Mouse (Mus musculus): ENCODE measurements around the gene Btbd9. TPM values are rescaled to one million over a fixed set of nuclear protein-coding genes. Genes with fewer than 3 reads are reported as not detected.

Gene Btbd9
- total RNA-seq, 1 experiment = 28.2 TPM

- in situ Hi-C loops (cut with MboI; ENCODE audit: low sequenced_read_pairs in 2 of 2, unreplicated experiment in 2 of 2) = no loop called here
- H3K36me3 ChIP-seq (ENCODE audit: control insufficient read depth, insufficient read depth, low read length, poor library complexity, severe bottlenecking) = no peaks in the 10 kb centered on the region
- DNase-seq (ENCODE audit: low read depth, low spot score) = no peak
- no peak overlapping the region for H3K4me3 ChIP-seq (ENCODE audit: insufficient read depth in 1 of 2, low read depth in 1 of 2, low read length in 2 of 2, poor library complexity in 1 of 2, severe bottlenecking in 1 of 2)
- TF ChIP-seq ZNF384 (IDR thresholded peaks at IDR 0.05; ENCODE audit: low read depth, low read length) = no peak
- TF ChIP-seq MAFK (IDR thresholded peaks at IDR 0.05; ENCODE audit: insufficient read depth, low read depth, low read length) = no peak
- no peak for TF ChIP-seq CHD2 (IDR thresholded peaks at IDR 0.05; ENCODE audit: low read depth, low read length)
- no peak for TF ChIP-seq ZC3H11A (IDR thresholded peaks at IDR 0.05; ENCODE audit: borderline replicate concordance, low read depth, low read length)
- no peak for TF ChIP-seq HCFC1 (IDR thresholded peaks at IDR 0.05; ENCODE audit: borderline replicate concordance, insufficient read depth, low read length)
- peaks cover 0 to 7% of the 10 kb centered on the region in 2 experiments; a peak in 1 of 4 replicates for H3K4me1 ChIP-seq (ENCODE audit: control insufficient read depth in 2 of 2, insufficient read depth in 2 of 2, low read length in 2 of 2, poor library complexity in 1 of 2)
- H3K9ac ChIP-seq (ENCODE audit: insufficient read depth, low read depth, low read length, poor library complexity, severe bottlenecking) = no peak overlapping the region
- H3K27ac ChIP-seq (ENCODE audit: insufficient read depth, low read depth, low read length, poor library complexity, severe bottlenecking) = no peak overlapping the region
- H3K9me3 ChIP-seq (ENCODE audit: control insufficient read depth, insufficient read depth, low read depth, low read length) = no peaks in the 10 kb centered on the region
These were observed 240.0 kb downstream of the Btbd9 start for GRCm38 (mm10) chr17:30336280-30336679.

GRCm38 (mm10) chr17:30335746-30336145 lies 240.5 kb downstream of the Btbd9 start:
- Histone ChIP-seq H3K9ac (ENCODE audit: insufficient read depth, low read depth, low read length, poor library complexity, severe bottlenecking) (no peak overlapping the region), H3K9me3 (ENCODE audit: control insufficient read depth, insufficient read depth, low read depth, low read length) (no peaks in the 10 kb centered on the region), H3K27ac (ENCODE audit: insufficient read depth, low read depth, low read length, poor library complexity, severe bottlenecking) (no peak overlapping the region), H3K36me3 (ENCODE audit: control insufficient read depth, insufficient read depth, low read length, poor library complexity, severe bottlenecking) (no peaks in the 10 kb centered on the region), H3K4me3 (ENCODE audit: insufficient read depth in 1 of 2, low read depth in 1 of 2, low read length in 2 of 2, poor library complexity in 1 of 2, severe bottlenecking in 1 of 2) (no peak overlapping the region), H3K4me1 (ENCODE audit: control insufficient read depth in 2 of 2, insufficient read depth in 2 of 2, low read length in 2 of 2, poor library complexity in 1 of 2) (peaks cover 0 to 7% of the 10 kb centered on the region in 2 experiments; a peak in 1 of 4 replicates)
- in situ Hi-C loops (cut with MboI; ENCODE audit: low sequenced_read_pairs in 2 of 2, unreplicated experiment in 2 of 2) = no loop called here
- no peak for TF ChIP-seq CHD2 (IDR thresholded peaks at IDR 0.05; ENCODE audit: low read depth, low read length)
- TF ChIP-seq HCFC1 (IDR thresholded peaks at IDR 0.05; ENCODE audit: borderline replicate concordance, insufficient read depth, low read length) = no peak
- TF ChIP-seq ZC3H11A (IDR thresholded peaks at IDR 0.05; ENCODE audit: borderline replicate concordance, low read depth, low read length) = no peak
- TF ChIP-seq MAFK (IDR thresholded peaks at IDR 0.05; ENCODE audit: insufficient read depth, low read depth, low read length) = no peak
- no peak for TF ChIP-seq ZNF384 (IDR thresholded peaks at IDR 0.05; ENCODE audit: low read depth, low read length)
- peak; percentile 40 for DNase-seq (ENCODE audit: low read depth, low spot score)

GRCm38 (mm10) chr17:30334257-30334656 lies 242.0 kb downstream of the Btbd9 start:
- in situ Hi-C loops (cut with MboI; ENCODE audit: low sequenced_read_pairs in 2 of 2, unreplicated experiment in 2 of 2) = no loop called here
- Histone ChIP-seq H3K4me1 (ENCODE audit: control insufficient read depth in 2 of 2, insufficient read depth in 2 of 2, low read length in 2 of 2, poor library complexity in 1 of 2) (peaks cover 0 to 7% of the 10 kb centered on the region in 2 experiments; a peak in 1 of 4 replicates), H3K4me3 (ENCODE audit: insufficient read depth in 1 of 2, low read depth in 1 of 2, low read length in 2 of 2, poor library complexity in 1 of 2, severe bottlenecking in 1 of 2) (no peak overlapping the region), H3K36me3 (ENCODE audit: control insufficient read depth, insufficient read depth, low read length, poor library complexity, severe bottlenecking) (no peaks in the 10 kb centered on the region), H3K9ac (ENCODE audit: insufficient read depth, low read depth, low read length, poor library complexity, severe bottlenecking) (no peak overlapping the region), H3K9me3 (ENCODE audit: control insufficient read depth, insufficient read depth, low read depth, low read length) (no peaks in the 10 kb centered on the region), H3K27ac (ENCODE audit: insufficient read depth, low read depth, low read length, poor library complexity, severe bottlenecking) (no peak overlapping the region)
- TF ChIP-seq ZNF384 (IDR thresholded peaks at IDR 0.05; ENCODE audit: low read depth, low read length) (no peak), HCFC1 (IDR thresholded peaks at IDR 0.05; ENCODE audit: borderline replicate concordance, insufficient read depth, low read length) (no peak), ZC3H11A (IDR thresholded peaks at IDR 0.05; ENCODE audit: borderline replicate concordance, low read depth, low read length) (no peak), MAFK (IDR thresholded peaks at IDR 0.05; ENCODE audit: insufficient read depth, low read depth, low read length) (no peak), CHD2 (IDR thresholded peaks at IDR 0.05; ENCODE audit: low read depth, low read length) (no peak)
- DNase-seq (ENCODE audit: low read depth, low spot score) = no peak

GRCm38 (mm10) chr17:30333136-30333535 lies 243.2 kb downstream of the Btbd9 start:
- no peaks in the 10 kb centered on the region for H3K9me3 ChIP-seq (ENCODE audit: control insufficient read depth, insufficient read depth, low read depth, low read length)
- no peak overlapping the region for H3K9ac ChIP-seq (ENCODE audit: insufficient read depth, low read depth, low read length, poor library complexity, severe bottlenecking)
- no peak overlapping the region for H3K4me3 ChIP-seq (ENCODE audit: insufficient read depth in 1 of 2, low read depth in 1 of 2, low read length in 2 of 2, poor library complexity in 1 of 2, severe bottlenecking in 1 of 2)
- no peak for DNase-seq (ENCODE audit: low read depth, low spot score)
- peaks cover 0 to 7% of the 10 kb centered on the region in 2 experiments; a peak in 1 of 4 replicates for H3K4me1 ChIP-seq (ENCODE audit: control insufficient read depth in 2 of 2, insufficient read depth in 2 of 2, low read length in 2 of 2, poor library complexity in 1 of 2)
- H3K27ac ChIP-seq (ENCODE audit: insufficient read depth, low read depth, low read length, poor library complexity, severe bottlenecking) = no peak overlapping the region
- in situ Hi-C loops (cut with MboI; ENCODE audit: low sequenced_read_pairs in 2 of 2, unreplicated experiment in 2 of 2) = no loop called here
- H3K36me3 ChIP-seq (ENCODE audit: control insufficient read depth, insufficient read depth, low read length, poor library complexity, severe bottlenecking) = no peaks in the 10 kb centered on the region
- TF ChIP-seq ZNF384 (IDR thresholded peaks at IDR 0.05; ENCODE audit: low read depth, low read length) (no peak), ZC3H11A (IDR thresholded peaks at IDR 0.05; ENCODE audit: borderline replicate concordance, low read depth, low read length) (no peak), HCFC1 (IDR thresholded peaks at IDR 0.05; ENCODE audit: borderline replicate concordance, insufficient read depth, low read length) (no peak), MAFK (IDR thresholded peaks at IDR 0.05; ENCODE audit: insufficient read depth, low read depth, low read length) (no peak), CHD2 (IDR thresholded peaks at IDR 0.05; ENCODE audit: low read depth, low read length) (no peak)
